Mouse (Mus musculus): Measurements from ENCODE around the gene Nrxn3.

Gene Nrxn3

DNA sequence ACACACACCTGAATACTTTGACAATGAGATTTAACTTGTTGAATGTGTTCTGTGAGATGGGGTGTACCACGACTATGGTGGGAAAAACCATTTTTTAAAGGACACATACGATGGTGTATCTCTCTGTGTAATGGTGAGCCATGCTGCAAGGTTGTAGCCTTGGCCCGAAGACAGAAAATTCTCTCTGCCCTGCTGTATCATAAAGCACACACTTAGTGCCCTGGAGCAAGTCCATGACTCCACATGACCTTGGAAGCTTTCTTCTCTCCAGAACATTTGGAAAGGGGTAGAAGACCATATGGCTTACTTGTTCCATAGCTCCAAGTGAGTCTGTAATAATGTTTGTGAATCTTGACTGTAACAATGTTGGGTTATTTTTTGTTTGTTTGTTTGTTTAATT lies 1609.8 kb downstream of the Nrxn3 start:
- no peak for DNase-seq (ENCODE audit: low spot score)

DNA sequence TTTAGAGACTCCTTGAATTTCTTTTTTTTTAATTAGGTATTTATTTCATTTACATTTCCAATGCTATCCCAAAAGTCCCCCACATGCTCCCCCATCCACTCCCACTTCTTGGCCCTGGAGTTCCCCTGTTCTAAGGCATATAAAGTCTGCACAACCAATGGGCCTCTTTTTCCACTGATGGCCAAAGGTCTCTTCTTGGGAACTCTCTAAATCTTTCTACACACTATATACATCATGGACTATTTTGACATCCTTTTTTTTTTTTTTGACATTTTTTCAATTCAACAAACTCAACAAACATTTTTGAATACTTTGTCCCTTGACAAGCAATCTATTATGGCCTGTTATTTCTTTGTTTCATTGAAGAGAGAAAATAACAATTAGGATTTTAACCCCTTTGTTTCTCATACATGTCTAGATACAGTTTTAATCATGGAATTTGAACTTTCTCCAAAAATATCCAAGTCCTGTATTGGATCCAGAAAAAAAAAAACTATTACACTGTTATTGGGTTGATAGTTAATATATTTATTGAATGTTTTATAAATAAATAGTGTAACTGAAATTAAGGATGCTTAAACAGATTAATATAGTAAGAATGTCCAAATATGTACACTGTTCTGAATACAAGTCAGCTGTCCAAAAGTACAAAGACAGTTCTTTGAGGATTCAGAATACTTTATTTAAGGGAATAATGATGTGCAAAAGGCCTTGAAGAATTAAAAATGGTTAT lies 1615.0 kb downstream of the Nrxn3 start:
- no peak for DNase-seq (ENCODE audit: low spot score)

DNA sequence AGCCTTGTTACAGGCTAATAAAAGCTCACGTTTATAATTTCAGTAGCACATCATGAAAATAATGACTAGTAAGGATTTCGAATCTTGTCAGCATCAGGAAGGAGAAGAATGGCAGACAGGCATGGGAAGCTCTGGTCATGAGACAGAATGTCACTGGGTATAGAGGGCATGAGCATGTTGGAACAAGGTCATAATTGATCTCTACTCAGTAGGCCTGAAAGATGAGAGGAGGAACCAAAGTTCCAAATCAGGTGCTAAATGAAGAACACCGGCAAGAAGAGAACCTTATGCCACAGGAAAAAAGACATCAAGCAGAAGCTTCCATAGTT lies 1615.5 kb downstream of the Nrxn3 start:
- no peak for DNase-seq (ENCODE audit: low spot score)

Data from layer of hippocampus, adult 9-10 months (tissue).